ENCODE assay signal across 17 mouse cellular contexts in the genomic region with DNA sequence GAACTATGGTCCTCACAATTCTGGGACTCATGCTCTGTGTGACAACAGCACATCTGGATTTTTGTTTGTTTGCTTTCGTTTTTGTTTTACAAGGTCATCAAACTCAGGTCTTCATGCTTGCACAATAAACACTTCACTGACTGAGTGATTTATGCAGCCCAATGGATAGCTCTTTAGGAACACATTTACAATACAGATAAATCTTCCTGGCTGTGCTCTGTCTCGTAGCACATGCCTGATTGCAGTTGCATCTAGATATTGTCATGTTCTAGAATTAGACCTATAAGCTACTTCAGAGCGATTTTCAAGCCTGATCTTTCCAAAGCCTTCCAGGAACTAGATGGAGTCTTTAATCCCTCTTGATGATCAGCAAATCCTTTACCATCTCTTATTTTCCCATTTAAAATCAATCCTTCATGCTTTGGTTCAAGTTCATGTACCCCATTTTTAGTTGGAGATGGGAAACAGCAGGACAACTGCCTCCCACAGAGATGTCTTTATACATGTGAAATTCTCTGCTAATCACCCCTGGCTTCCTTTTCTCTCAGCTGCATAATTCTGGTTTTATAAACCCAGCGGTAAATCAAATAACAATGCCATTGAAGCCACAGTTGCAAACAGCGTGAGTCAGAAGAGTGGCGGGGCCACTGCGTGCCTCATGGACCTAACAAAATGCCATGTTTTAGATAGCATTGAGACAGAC. TPM values are rescaled to one million over a fixed set of nuclear protein-coding genes. Genes with fewer than 3 reads are reported as not detected.
DNase-seq lines count a peak whose midpoint lies in the region; ATAC-seq and TF ChIP-seq lines count a peak whose summit lies in the region.
"Had no signal": no experiment of that assay in that cellular context is flagged by ENCODE, and none has a peak within 500 bp of the region (broad histone marks: within the 10 kb centered on the region; RNA-seq: fewer than 3 reads in every experiment).

No protein-coding gene starts in this region.

- DNase-seq in forebrain, embryonic 11.5 days (ENCODE audit: low spot score) = no peak
- peak; percentile 84 for DNase-seq in R1 (ENCODE audit: low read depth, low spot score)
- peak; percentile 48 for DNase-seq in hindbrain, embryonic 10.5 days (ENCODE audit: low spot score)
- DNase-seq in midbrain, postnatal 0 days (ENCODE audit: low spot score) = peak; percentile 37
- no peak for DNase-seq in left cerebral cortex, adult 18-20 months (ENCODE audit: low spot score in 2 of 2)
- DNase-seq in heart, adult 18-20 months = no peak
- no peak for DNase-seq in gastrocnemius, adult 18-20 months (ENCODE audit: low spot score)
- DNase-seq: cerebellum, adult 2 months; lung, postnatal 14 days; thymus, postnatal 36 days had no signal

- no peaks in the 10 kb centered on the region for H3K27me3 ChIP-seq in forebrain, embryonic 11.5 days (ENCODE audit: control insufficient read depth, insufficient read depth, low read length)
- H3K27me3 ChIP-seq in forebrain, embryonic 15.5 days = no peaks in the 10 kb centered on the region
- peaks cover 51% of the 10 kb centered on the region for H3K27me3 ChIP-seq in hindbrain, embryonic 10.5 days (ENCODE audit: insufficient read depth, poor library complexity, severe bottlenecking)
- no peaks in the 10 kb centered on the region; the same call in 1 of the 2 replicates for H3K27me3 ChIP-seq in midbrain, postnatal 0 days (ENCODE audit: insufficient read depth, low read length)

- peak; percentile 71 for ATAC-seq in forebrain, embryonic 11.5 days (replicated peaks; ENCODE audit: low FRiP score)
- no peak for ATAC-seq in forebrain, embryonic 15.5 days (replicated peaks)
- no peak for ATAC-seq in midbrain, postnatal 0 days (ENCODE audit: low FRiP score)
- ATAC-seq: intestine, embryonic 16.5 days; liver, embryonic 12.5 days had no signal

- TF ChIP-seq CTCF in midbrain, postnatal 0 days (IDR thresholded peaks at IDR 0.05) = no peak

- no peak overlapping the region; the same call in 1 of the 2 replicates for H3K27ac ChIP-seq in forebrain, embryonic 11.5 days (ENCODE audit: low read depth, low read length)
- H3K27ac ChIP-seq in forebrain, embryonic 15.5 days (replicated peaks) = no peak overlapping the region
- H3K27ac ChIP-seq in hindbrain, embryonic 10.5 days = peak overlapping the region; percentile 71; the same call in 1 of the 2 replicates
- H3K27ac ChIP-seq in midbrain, postnatal 0 days (ENCODE audit: low read depth, low read length) = no peak overlapping the region
- H3K27ac ChIP-seq: liver, embryonic 12.5 days had no signal

- H3K9ac ChIP-seq in forebrain, embryonic 11.5 days (ENCODE audit: low read length) = no peak overlapping the region
- H3K9ac ChIP-seq in forebrain, embryonic 15.5 days (replicated peaks) = no peak overlapping the region
- H3K9ac ChIP-seq in midbrain, postnatal 0 days (replicated peaks; ENCODE audit: low read length, poor library complexity, severe bottlenecking) = no peak overlapping the region
- H3K9ac ChIP-seq: liver, embryonic 12.5 days had no signal

- 17% methylated on average over 7 of the region's 7 CpGs for WGBS in forebrain, embryonic 11.5 days
- WGBS in forebrain, embryonic 15.5 days = 13% methylated on average over 7 of the region's 7 CpGs
- WGBS in hindbrain, embryonic 10.5 days = 19% methylated on average over 7 of the region's 7 CpGs
- WGBS in midbrain, postnatal 0 days = 13% methylated on average over 7 of the region's 7 CpGs

- no peaks in the 10 kb centered on the region for H3K9me3 ChIP-seq in forebrain, embryonic 11.5 days (ENCODE audit: control insufficient read depth, low read length)
- no peaks in the 10 kb centered on the region for H3K9me3 ChIP-seq in forebrain, embryonic 15.5 days
- no peaks in the 10 kb centered on the region for H3K9me3 ChIP-seq in hindbrain, embryonic 10.5 days
- no peaks in the 10 kb centered on the region for H3K9me3 ChIP-seq in midbrain, postnatal 0 days (ENCODE audit: low read length)
- H3K9me3 ChIP-seq: liver, embryonic 12.5 days had no signal

- H3K4me1 ChIP-seq in forebrain, embryonic 11.5 days (replicated peaks; ENCODE audit: control insufficient read depth, insufficient read depth, low read length) = peaks cover 2% of the 10 kb centered on the region; the same call in 1 of the 2 replicates
- H3K4me1 ChIP-seq in forebrain, embryonic 15.5 days = no peaks in the 10 kb centered on the region
- H3K4me1 ChIP-seq in hindbrain, embryonic 10.5 days (replicated peaks) = peaks cover 16% of the 10 kb centered on the region
- no peaks in the 10 kb centered on the region for H3K4me1 ChIP-seq in midbrain, postnatal 0 days (ENCODE audit: insufficient read depth, low read length)
- H3K4me1 ChIP-seq: liver, embryonic 12.5 days had no signal

- no peaks in the 10 kb centered on the region for H3K36me3 ChIP-seq in forebrain, embryonic 11.5 days (ENCODE audit: control insufficient read depth, insufficient read depth, low read length)
- no peaks in the 10 kb centered on the region for H3K36me3 ChIP-seq in forebrain, embryonic 15.5 days
- no peaks in the 10 kb centered on the region for H3K36me3 ChIP-seq in hindbrain, embryonic 10.5 days
- no peaks in the 10 kb centered on the region for H3K36me3 ChIP-seq in midbrain, postnatal 0 days (ENCODE audit: insufficient read depth, low read length)
- H3K36me3 ChIP-seq: liver, embryonic 12.5 days had no signal

- H3K4me2 ChIP-seq in forebrain, embryonic 11.5 days (ENCODE audit: low read depth, low read length, severe bottlenecking) = no peak overlapping the region
- no peak overlapping the region for H3K4me2 ChIP-seq in forebrain, embryonic 15.5 days (replicated peaks)
- H3K4me2 ChIP-seq in midbrain, postnatal 0 days (ENCODE audit: low read depth, low read length, poor library complexity, severe bottlenecking) = no peak overlapping the region
- H3K4me2 ChIP-seq: liver, embryonic 12.5 days had no signal

- no peak overlapping the region for H3K4me3 ChIP-seq in forebrain, embryonic 11.5 days (ENCODE audit: low read depth, low read length)
- H3K4me3 ChIP-seq in forebrain, embryonic 15.5 days = no peak overlapping the region
- no peak overlapping the region for H3K4me3 ChIP-seq in hindbrain, embryonic 10.5 days
- no peak overlapping the region for H3K4me3 ChIP-seq in midbrain, postnatal 0 days (ENCODE audit: low read depth, low read length)
- H3K4me3 ChIP-seq: liver, embryonic 12.5 days had no signal

RNA-seq across cellular contexts. Expression of gene Gprc5d, which starts 5.5 kb away (rescaled TPM):
- polyA plus RNA-seq in forebrain, embryonic 11.5 days (2014; fragmentation: Nextera tagmentation; extraction: Ambion mirVana) = not detected in 2 replicates
- not detected in 2 replicates for polyA plus RNA-seq in forebrain, embryonic 15.5 days (2015; fragmentation: Nextera tagmentation; extraction: Ambion mirVana)
- polyA plus RNA-seq in hindbrain, embryonic 10.5 days (2016; fragmentation: Nextera tagmentation; extraction: Ambion mirVana) = not detected in 2 replicates
- not detected in 2 replicates for total RNA-seq in midbrain, postnatal 0 days (2014; rRNA removed)
- 0.27 TPM in 1 of 2 replicates, not detected in the other for polyA plus RNA-seq in midbrain, postnatal 0 days (2015; fragmentation: Nextera tagmentation; extraction: Ambion mirVana)
- not detected for total RNA-seq in left cerebral cortex, adult 18-20 months (2021)
- not detected for total RNA-seq in heart, adult 18-20 months (2021)
- not detected for total RNA-seq in gastrocnemius, adult 18-20 months (2021)
- total RNA-seq: gastrocnemius, postnatal 4 days; left cerebral cortex, postnatal 14 days had no signal
- polyA plus RNA-seq: C2C12; heart, postnatal 0 days had no signal

RNA-seq across cellular contexts. Expression of gene Gprc5a, which starts 47.1 kb away (rescaled TPM):
- polyA plus RNA-seq in forebrain, embryonic 11.5 days (2014; fragmentation: Nextera tagmentation; extraction: Ambion mirVana) = 2.7 and 4.5 TPM in 2 replicates
- polyA plus RNA-seq in forebrain, embryonic 15.5 days (2015; fragmentation: Nextera tagmentation; extraction: Ambion mirVana) = 0.28 and 0.42 TPM in 2 replicates
- 3.2 and 3.5 TPM in 2 replicates for polyA plus RNA-seq in hindbrain, embryonic 10.5 days (2016; fragmentation: Nextera tagmentation; extraction: Ambion mirVana)
- not detected in 2 replicates for total RNA-seq in midbrain, postnatal 0 days (2014; rRNA removed)
- 0.21 and 0.49 TPM in 2 replicates for polyA plus RNA-seq in midbrain, postnatal 0 days (2015; fragmentation: Nextera tagmentation; extraction: Ambion mirVana)
- under 1 TPM; 0.26 to 0.79 TPM for total RNA-seq in left cerebral cortex, adult 18-20 months (2021)
- total RNA-seq in heart, adult 18-20 months (2021) = 1 to 10 TPM; 2.6 to 3.8 TPM
- total RNA-seq in gastrocnemius, adult 18-20 months (2021) = 1 to 10 TPM in 1 of 2 experiments, under 1 TPM in 1; 0.96 to 1.6 TPM

Comparison
In these comparisons a context has a peak if more than half of its experiments do, and no peak if none do; other contexts are left out.
1. DNase-seq: peak in R1 (single experiment), hindbrain, embryonic 10.5 days (single experiment) and midbrain, postnatal 0 days (single experiment); none in forebrain, embryonic 11.5 days (single experiment), left cerebral cortex, adult 18-20 months (0 of 2), heart, adult 18-20 months (0 of 2) and gastrocnemius, adult 18-20 months (single experiment).